Mouse (Mus musculus) MEL (cell line): ENCODE results near the gene Slc15a5.

ENCODE experiments used
- CHD1 ChIP-seq: IDR thresholded peaks from 2 replicates; pipeline ENCODE4 v1.6.1; 2012; ENCODE audit warnings: low read depth, mild to moderate bottlenecking, inconsistent platforms, low read length, improper control_type of control experiment
- CTCF ChIP-seq, 3 experiments: IDR thresholded peaks in 2 of 3; conservative IDR thresholded peaks in 1 of 3; 2 replicates each; pipeline ENCODE4 v1.5.1; 2011 to 2012; ENCODE audit warnings: low read length in 3 of 3, low read depth in 2 of 3, mild to moderate bottlenecking in 2 of 3, improper control_type of control experiment in 1 of 3, inconsistent platforms in 1 of 3, mixed read lengths in 1 of 3, moderate library complexity in 1 of 3; ENCODE audit not compliant: control insufficient read depth in 1 of 3, insufficient read depth in 1 of 3, poor library complexity in 1 of 3, severe bottlenecking in 1 of 3
- EP300 ChIP-seq, 2 experiments: IDR thresholded peaks; 2 replicates each; pipeline ENCODE4 v1.6.1; 2011; ENCODE audit warnings: improper control_type of control experiment in 2 of 2, low read length in 2 of 2, low read depth in 1 of 2, mild to moderate bottlenecking in 1 of 2
- GATA1 ChIP-seq: IDR thresholded peaks from 2 replicates; pipeline ENCODE4 v1.6.1; 2011; ENCODE audit warnings: low read depth, low read length, improper control_type of control experiment
- MAX ChIP-seq: IDR thresholded peaks from 2 replicates; pipeline ENCODE4 v1.6.1; 2011; ENCODE audit warnings: low read length, improper control_type of control experiment
- MYC ChIP-seq: IDR thresholded peaks from 2 replicates; pipeline ENCODE4 v1.6.1; 2011; ENCODE audit warnings: low read depth, mild to moderate bottlenecking, low read length, improper control_type of control experiment, moderate library complexity
- NELFE ChIP-seq: IDR thresholded peaks from 2 replicates; pipeline ENCODE4 v1.6.1; 2011; ENCODE audit warnings: low read depth, low read length, improper control_type of control experiment
- NRF1 ChIP-seq: IDR thresholded peaks from 2 replicates; pipeline ENCODE4 v1.6.1; 2014; ENCODE audit warnings: low read depth, mild to moderate bottlenecking, inconsistent platforms, low read length, improper control_type of control experiment, moderate library complexity; ENCODE audit not compliant: poor library complexity, insufficient read depth, severe bottlenecking
- POLR2A ChIP-seq, 2 experiments: IDR thresholded peaks; 2 replicates each; pipeline ENCODE4 v1.6.1; 2011 to 2012; ENCODE audit warnings: low read length in 2 of 2, mild to moderate bottlenecking in 2 of 2, control low read depth in 1 of 2, improper control_type of control experiment in 1 of 2, low read depth in 1 of 2, moderate library complexity in 1 of 2; ENCODE audit not compliant: control insufficient read depth in 1 of 2, insufficient read depth in 1 of 2, poor library complexity in 1 of 2
- TBP ChIP-seq: IDR thresholded peaks from 2 replicates; pipeline ENCODE4 v1.8.0; 2011; ENCODE audit warnings: low read depth, low read length, improper control_type of control experiment
- ZKSCAN1 ChIP-seq: IDR thresholded peaks from 2 replicates; pipeline ENCODE4 v1.6.1; 2012; ENCODE audit warnings: low read depth, mild to moderate bottlenecking, inconsistent platforms, low read length, improper control_type of control experiment, moderate library complexity

DNA sequence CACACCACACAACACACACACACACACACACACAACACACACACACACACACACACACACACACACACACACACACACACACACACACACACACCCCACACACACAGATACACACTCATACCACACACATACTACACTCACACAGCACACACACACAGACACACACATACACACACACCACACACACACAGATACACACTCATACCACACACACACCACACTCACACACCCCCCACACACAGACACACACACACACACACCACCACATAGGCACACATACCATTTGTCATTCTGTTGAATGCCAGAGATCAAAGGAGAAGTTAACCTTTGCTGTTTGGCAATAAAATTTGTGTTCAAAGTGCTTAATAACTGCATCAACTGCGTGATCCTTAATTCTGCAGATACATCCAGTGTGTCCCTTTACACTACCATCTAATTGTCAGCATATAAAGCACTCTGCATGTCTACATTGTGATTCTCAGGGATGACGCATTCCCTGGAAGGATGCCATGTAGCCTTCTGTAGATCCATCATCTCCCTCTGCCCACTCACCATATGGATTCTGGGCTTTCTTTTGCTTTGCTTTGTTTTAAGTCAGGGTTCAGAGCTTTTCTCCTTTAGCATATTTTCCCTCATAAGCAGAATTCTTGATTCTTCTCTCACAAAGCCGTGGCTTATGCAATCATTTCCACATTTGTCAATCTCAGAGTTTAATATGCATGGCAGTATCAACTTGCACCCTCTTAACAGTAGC lies 145.0 kb downstream of the Slc15a5 start:
- no peak for TF ChIP-seq GATA1
- no peak for TF ChIP-seq POLR2A (IDR thresholded peaks at IDR 0.05; ENCODE audit: control insufficient read depth in 1 of 2, insufficient read depth in 1 of 2, low read depth in 1 of 2, low read length in 2 of 2, poor library complexity in 1 of 2)
- TF ChIP-seq CHD1 = no peak
- TF ChIP-seq CTCF (IDR thresholded peaks at IDR 0.05 in 2 of 3, conservative IDR thresholded peaks at IDR 0.05 in 1 of 3; ENCODE audit: control insufficient read depth in 1 of 3, insufficient read depth in 1 of 3, low read depth in 2 of 3, low read length in 3 of 3, poor library complexity in 1 of 3, severe bottlenecking in 1 of 3) = no peak
- TF ChIP-seq ZKSCAN1 = no peak
- TF ChIP-seq TBP = no peak
- no peak for TF ChIP-seq NELFE
- no peak for TF ChIP-seq MAX
- no peak for TF ChIP-seq EP300 (IDR thresholded peaks at IDR 0.05; ENCODE audit: low read depth in 1 of 2, low read length in 2 of 2)
- TF ChIP-seq NRF1 = no peak
- no peak for TF ChIP-seq MYC
